Mouse (Mus musculus) MEL (cell line): ENCODE data around the gene Spaca3.

Experiments used
- CHD1 ChIP-seq: IDR thresholded peaks from 2 replicates; pipeline ENCODE4 v1.6.1; 2012; ENCODE audit warnings: low read depth, mild to moderate bottlenecking, inconsistent platforms, low read length, improper control_type of control experiment
- CTCF ChIP-seq, 3 experiments: IDR thresholded peaks in 2 of 3; conservative IDR thresholded peaks in 1 of 3; 2 replicates each; pipeline ENCODE4 v1.5.1; 2011 to 2012; ENCODE audit warnings: low read length in 3 of 3, low read depth in 2 of 3, mild to moderate bottlenecking in 2 of 3, improper control_type of control experiment in 1 of 3, inconsistent platforms in 1 of 3, mixed read lengths in 1 of 3, moderate library complexity in 1 of 3; ENCODE audit not compliant: control insufficient read depth in 1 of 3, insufficient read depth in 1 of 3, poor library complexity in 1 of 3, severe bottlenecking in 1 of 3
- EP300 ChIP-seq, 2 experiments: IDR thresholded peaks; 2 replicates each; pipeline ENCODE4 v1.6.1; 2011; ENCODE audit warnings: improper control_type of control experiment in 2 of 2, low read length in 2 of 2, low read depth in 1 of 2, mild to moderate bottlenecking in 1 of 2
- MAFK ChIP-seq: IDR thresholded peaks from 2 replicates; pipeline ENCODE4 v1.6.1; 2011; ENCODE audit warnings: low read depth, mild to moderate bottlenecking, low read length, improper control_type of control experiment, borderline replicate concordance
- MYC ChIP-seq: IDR thresholded peaks from 2 replicates; pipeline ENCODE4 v1.6.1; 2011; ENCODE audit warnings: low read depth, mild to moderate bottlenecking, low read length, improper control_type of control experiment, moderate library complexity
- POLR2A ChIP-seq, 2 experiments: IDR thresholded peaks; 2 replicates each; pipeline ENCODE4 v1.6.1; 2011 to 2012; ENCODE audit warnings: low read length in 2 of 2, mild to moderate bottlenecking in 2 of 2, control low read depth in 1 of 2, improper control_type of control experiment in 1 of 2, low read depth in 1 of 2, moderate library complexity in 1 of 2; ENCODE audit not compliant: control insufficient read depth in 1 of 2, insufficient read depth in 1 of 2, poor library complexity in 1 of 2

DNA sequence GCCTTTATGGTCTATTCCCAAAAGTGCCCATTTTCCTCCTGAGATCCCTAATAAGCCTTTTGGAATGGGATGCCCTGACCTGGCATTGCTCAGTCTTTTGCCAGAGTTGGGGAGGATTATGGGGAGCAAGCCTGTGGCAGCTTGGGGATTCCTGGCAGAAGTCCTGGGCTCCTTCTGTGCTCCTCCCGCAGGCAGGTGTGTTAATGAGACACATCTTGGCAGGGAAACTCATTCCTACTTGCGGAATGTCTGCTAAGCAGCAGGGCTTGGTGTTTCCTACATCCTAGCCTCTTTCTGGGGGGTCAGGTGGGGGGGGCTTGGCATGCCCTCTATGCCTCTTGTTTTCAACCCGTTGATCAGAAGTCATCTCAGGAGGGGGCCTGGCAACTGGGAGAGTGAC, 28.9 kb downstream of the Spaca3 start:
- no peak for TF ChIP-seq POLR2A (IDR thresholded peaks at IDR 0.05; ENCODE audit: control insufficient read depth in 1 of 2, insufficient read depth in 1 of 2, low read depth in 1 of 2, low read length in 2 of 2, poor library complexity in 1 of 2)
- TF ChIP-seq CHD1: no peak
- no peak for TF ChIP-seq CTCF (IDR thresholded peaks at IDR 0.05 in 2 of 3, conservative IDR thresholded peaks at IDR 0.05 in 1 of 3; ENCODE audit: control insufficient read depth in 1 of 3, insufficient read depth in 1 of 3, low read depth in 2 of 3, low read length in 3 of 3, poor library complexity in 1 of 3, severe bottlenecking in 1 of 3)
- TF ChIP-seq EP300 (IDR thresholded peaks at IDR 0.05; ENCODE audit: low read depth in 1 of 2, low read length in 2 of 2): no peak
- TF ChIP-seq MAFK: no peak
- TF ChIP-seq MYC: no peak
